Mouse (Mus musculus) gastrocnemius, adult 18-20 months (tissue): ENCODE data around the gene Ahnak2. TPM values are rescaled to one million over a fixed set of nuclear protein-coding genes. Genes with fewer than 3 reads are reported as not detected.

Source experiments
- DNase-seq: peaks from one replicate; pipeline ENCODE4 v3.0.0; 2021; ENCODE audit warnings: low spot score
- total RNA-seq, 2 experiments: library from RNA; stranded (reverse); gene quantifications; 2 replicates each; pipeline ENCODE4 v1.2.3; 2021

Ahnak2 gene
- total RNA-seq, 2 experiments from 2014 or later: 7.2 to 7.8 TPM

- DNase-seq: no peak
These were observed 5.6 kb downstream of the Ahnak2 start for GRCm38 (mm10) chr12:112796551-112797510.

- DNase-seq: peak; percentile 59
These were observed 6.9 kb downstream of the Ahnak2 start for GRCm38 (mm10) chr12:112795466-112796104.

- no peak for DNase-seq
These were observed 7.5 kb downstream of the Ahnak2 start for GRCm38 (mm10) chr12:112794998-112795397.

GRCm38 (mm10) chr12:112794356-112794816, 8.1 kb downstream of the Ahnak2 start:
- DNase-seq: no peak

GRCm38 (mm10) chr12:112793601-112794355, 8.7 kb downstream of the Ahnak2 start:
- DNase-seq: peak; percentile 45

- DNase-seq: no peak
These were observed 11.4 kb downstream of the Ahnak2 start for GRCm38 (mm10) chr12:112791026-112791425.

- DNase-seq: no peak
These were observed 28.0 kb downstream of the Ahnak2 start for GRCm38 (mm10) chr12:112774481-112774880.

GRCm38 (mm10) chr12:112774026-112774425, 28.4 kb downstream of the Ahnak2 start:
- DNase-seq: no peak

- no peak for DNase-seq
These were observed 29.1 kb downstream of the Ahnak2 start for GRCm38 (mm10) chr12:112773366-112773765.

- DNase-seq: no peak
These were observed 30.2 kb downstream of the Ahnak2 start for GRCm38 (mm10) chr12:112772306-112772705.

- DNase-seq: no peak
These were observed 32.1 kb downstream of the Ahnak2 start for GRCm38 (mm10) chr12:112770396-112770795.

- no peak for DNase-seq
These were observed 32.7 kb downstream of the Ahnak2 start for GRCm38 (mm10) chr12:112769751-112770150.

- DNase-seq: no peak
These were observed 33.4 kb downstream of the Ahnak2 start for GRCm38 (mm10) chr12:112769031-112769430.

- DNase-seq: no peak
These were observed 34.3 kb downstream of the Ahnak2 start for GRCm38 (mm10) chr12:112768166-112768565.

- no peak for DNase-seq
These were observed 35.2 kb downstream of the Ahnak2 start for GRCm38 (mm10) chr12:112767036-112767890.

- no peak for DNase-seq
These were observed 35.9 kb downstream of the Ahnak2 start for GRCm38 (mm10) chr12:112766586-112766985.

GRCm38 (mm10) chr12:112764991-112765390, 37.5 kb downstream of the Ahnak2 start:
- DNase-seq: no peak

- no peak for DNase-seq
These were observed 38.3 kb downstream of the Ahnak2 start for GRCm38 (mm10) chr12:112764141-112764540.

GRCm38 (mm10) chr12:112763176-112763575, 39.3 kb downstream of the Ahnak2 start:
- no peak for DNase-seq

- no peak for DNase-seq
These were observed 40.4 kb downstream of the Ahnak2 start for GRCm38 (mm10) chr12:112762018-112762417.

GRCm38 (mm10) chr12:112761411-112761810, 41.0 kb downstream of the Ahnak2 start:
- no peak for DNase-seq
